Mouse (Mus musculus) adrenal gland, postnatal 14 days (tissue): ENCODE data around the gene Panx1. TPM values are rescaled to one million over a fixed set of nuclear protein-coding genes. Genes with fewer than 3 reads are reported as not detected.

Experiments used
- DNase-seq: peaks from one replicate; pipeline ENCODE4 v3.0.0; 2021; ENCODE audit warnings: mixed read lengths
- long read RNA-seq, 2 experiments: library from polyadenylated mRNA; stranded (forward); transcript quantifications; one replicate each; pipeline ENCODE4 v2.0.0; 2021
- total RNA-seq: library from RNA; stranded (reverse); gene quantifications from 2 replicates; pipeline ENCODE4 v1.2.3, GENCODE M21; 2021

Panx1 gene
- total RNA-seq, result 9.4 and 12.7 TPM in 2 replicates
- long read RNA-seq, experiment 1, full-length matches to known transcripts, result 22 of 24 reads
- long read RNA-seq, experiment 1, partial matches to known transcripts, result 2 of 24 reads
- long read RNA-seq, experiment 1, other reads (novel, unspliced or antisense), result 0 of 24 reads
- long read RNA-seq, experiment 2, full-length matches to known transcripts, result 4 of 6 reads
- long read RNA-seq, experiment 2, partial matches to known transcripts, result 1 of 6 reads
- long read RNA-seq, experiment 2, other reads (novel, unspliced or antisense), result 1 of 6 reads

DNA sequence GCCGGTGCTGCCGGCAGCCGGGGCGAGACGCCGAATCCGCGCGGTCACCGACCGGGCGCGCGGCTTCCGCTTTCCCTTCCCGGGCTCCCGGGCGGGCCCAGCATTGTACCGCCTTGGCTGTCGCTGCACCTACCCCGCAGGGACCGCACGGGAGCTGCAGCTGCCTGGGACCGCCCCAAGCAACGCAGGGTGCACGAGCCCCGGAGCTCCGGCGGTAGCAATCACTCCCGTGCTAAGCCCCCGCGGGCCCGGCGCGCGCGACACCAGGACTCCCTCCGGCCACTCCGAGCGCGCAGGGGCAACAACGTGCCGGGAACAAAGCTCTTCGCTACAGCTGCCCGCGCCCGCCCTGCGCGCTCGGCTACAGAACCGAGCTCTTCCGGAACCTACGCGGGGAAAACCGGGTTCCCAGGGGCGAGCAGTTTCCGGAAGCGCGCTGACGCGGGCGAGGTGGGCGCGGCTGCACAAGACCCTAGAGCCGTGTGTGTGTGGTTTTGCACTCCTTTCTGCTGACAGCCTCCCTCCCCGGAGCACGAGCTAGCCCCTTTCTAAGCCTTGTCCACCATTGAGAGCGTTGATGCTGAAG, at the start of gene Panx1:
Gene Panx1, minus strand, starts transcription at position 395 of the 586 bp plus-strand sequence.
- DNase-seq, result peak; percentile 80

DNA sequence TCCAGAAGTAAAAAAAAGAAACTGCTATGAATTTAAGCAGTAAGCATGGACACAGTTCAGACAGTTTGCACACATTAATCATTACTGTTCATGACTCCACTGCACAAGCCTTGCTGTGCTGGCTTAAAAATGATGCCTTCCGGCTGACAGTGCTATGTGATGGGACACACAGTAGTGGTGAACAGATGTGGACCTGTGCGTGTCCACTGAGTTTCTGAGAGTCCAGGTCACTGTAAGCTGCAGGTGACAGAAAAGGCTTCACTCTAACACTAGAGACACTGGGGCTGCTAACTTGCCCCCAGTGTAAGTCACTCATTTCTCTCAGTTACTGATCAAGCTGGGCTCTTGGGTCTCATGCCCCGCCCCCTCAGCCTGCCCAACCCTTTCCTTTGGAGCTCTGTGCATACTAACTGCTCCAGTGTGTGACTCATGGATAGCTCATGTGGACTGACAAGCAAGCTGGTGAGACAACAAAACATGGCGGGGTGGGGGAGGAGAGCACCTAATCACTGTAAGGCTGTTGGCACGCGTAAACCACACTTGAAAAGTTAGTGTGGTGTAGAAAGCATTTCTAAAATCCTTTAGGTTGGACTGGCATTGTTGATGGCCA, 23.5 kb upstream of the Panx1 start:
- peak; percentile 57 for DNase-seq

DNA sequence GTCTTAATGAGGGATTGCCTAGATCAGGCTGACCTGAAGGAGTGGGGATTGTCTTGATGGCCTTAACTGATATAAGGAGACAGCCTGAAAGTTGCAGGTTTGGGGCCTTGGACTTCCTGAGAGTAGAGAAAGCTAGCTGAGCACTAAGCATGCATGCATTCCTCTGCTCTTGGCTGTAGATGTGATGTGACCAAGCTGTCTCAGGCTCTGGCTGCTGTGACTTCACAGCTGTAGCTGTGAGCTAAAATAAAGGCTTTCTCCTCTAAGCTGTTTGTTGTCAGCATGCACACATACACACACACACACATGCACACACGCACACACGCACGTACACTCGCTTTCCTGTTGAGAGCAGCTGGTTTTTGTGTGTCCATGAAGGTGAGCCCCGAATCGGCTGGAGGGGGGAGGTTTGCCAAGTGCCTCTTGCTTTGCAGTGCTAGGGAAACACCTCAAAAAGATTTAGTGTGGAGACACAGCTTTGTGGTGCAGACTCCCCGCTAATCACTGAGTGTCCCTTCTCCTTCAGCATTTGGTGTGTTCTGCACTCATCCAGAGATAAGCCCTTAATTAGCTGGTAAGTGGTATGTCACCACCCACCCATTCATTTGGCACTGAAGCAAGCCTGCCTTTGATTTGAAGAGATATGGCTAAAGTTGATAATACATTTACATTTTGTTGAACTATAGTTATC, 22.9 kb upstream of the Panx1 start:
- no peak for DNase-seq

DNA sequence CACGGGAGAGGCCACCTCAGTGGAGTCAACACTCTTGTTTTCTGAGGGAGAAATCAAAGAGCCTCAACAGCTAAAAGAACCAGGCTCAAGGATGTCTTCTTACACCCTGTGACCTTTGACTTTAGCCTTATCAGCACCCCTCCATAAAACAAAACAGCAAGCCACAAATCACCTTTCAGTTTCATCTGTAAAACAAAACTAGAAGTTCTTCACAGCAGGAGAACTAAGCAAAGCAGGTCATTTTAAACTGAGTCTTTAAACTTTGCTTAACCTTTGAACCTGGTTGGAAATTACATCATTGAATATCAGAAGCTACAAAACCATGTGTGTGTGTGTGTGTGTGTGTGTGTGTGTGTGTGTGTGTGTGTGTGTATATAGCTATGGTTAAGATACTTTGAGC, 18.9 kb upstream of the Panx1 start:
- DNase-seq, result no peak

DNA sequence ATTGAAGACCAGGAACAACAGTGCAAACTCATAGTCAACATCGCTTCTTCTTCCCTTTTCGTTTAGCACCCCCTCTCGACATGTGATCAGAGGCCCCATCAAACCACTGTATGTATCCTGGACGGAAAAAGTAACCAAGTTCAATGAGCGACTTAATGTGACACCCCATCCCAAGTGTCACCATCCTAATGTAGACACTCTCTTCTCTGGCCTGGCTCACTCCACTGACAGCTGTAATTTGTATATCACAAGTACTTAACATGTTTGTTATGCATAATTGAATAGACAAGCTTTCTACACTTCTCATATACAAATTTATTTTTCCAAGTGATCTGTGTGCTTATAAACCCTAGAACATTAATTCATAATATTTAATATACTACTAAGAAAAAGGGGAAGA, 15.6 kb upstream of the Panx1 start:
- no peak for DNase-seq

DNA sequence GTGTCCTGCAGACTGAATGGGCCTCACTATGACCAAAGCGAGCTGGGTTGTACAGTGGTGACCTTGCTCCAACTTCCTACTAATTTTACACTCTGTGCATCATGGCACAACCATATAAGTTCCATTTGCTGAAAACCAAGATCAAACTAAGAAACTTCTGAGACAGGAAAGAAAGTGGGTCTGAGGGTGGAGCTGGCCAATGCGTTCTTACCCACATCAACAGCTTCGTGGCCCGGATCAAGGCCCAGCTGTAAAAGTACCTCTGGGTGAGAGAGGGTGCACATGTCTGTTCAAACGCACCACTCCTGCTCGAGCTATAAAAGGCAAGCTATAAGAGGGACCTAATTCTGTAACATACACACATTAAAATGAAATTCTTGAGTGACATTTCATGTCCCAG, 14.7 kb upstream of the Panx1 start:
- DNase-seq, result no peak

DNA sequence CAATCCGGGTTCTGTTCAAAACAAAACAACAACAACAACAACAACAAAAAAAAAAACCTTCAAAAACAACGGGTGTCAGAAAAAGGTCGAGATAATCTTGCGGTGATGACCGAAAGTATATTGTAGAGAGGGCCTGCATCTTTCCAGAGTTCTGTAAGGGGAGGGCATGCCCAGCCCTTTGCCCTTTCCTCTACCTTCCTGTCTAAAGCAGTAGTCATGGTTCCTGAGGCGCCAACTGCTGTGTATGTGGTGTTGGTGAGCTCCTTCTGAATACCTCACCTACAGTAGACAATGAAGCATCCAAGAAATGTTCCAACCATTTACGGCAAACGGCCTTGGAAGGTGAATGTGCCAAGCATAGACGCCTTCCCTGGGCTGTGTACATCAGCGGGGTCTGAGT, 462 bp upstream of the Panx1 start:
- no peak for DNase-seq

DNA sequence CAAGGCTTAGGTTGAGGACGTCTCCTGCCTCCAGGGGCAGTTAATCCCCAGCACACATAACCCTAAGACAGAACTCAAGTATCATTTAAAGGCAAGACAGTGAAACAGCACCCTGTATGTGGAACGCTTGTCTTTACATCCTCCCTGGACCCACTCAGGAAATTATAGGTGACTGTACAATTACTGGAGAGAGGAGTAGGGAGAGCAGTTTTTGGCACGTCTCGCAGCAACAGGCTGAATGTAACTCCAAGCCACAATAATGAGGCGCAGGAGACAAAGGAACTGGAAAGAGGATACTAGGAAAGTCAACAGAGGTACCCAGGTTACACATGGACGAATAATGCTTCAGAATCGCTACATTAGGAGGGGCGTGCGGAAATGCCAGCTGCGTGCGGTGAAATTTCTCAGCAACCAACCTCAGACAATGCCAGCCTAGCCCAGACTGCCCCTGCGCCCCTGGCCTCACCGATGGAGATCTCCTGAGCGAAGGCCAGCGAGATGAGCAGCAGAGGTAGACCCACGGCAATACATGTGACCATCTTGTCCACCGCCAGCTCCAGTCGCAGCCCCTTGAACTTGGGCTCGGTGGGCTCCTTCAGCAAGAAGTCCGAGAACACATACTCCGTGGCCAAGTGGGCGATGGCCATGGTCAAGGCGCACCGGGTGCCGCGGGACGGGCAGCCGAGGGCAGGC, 741 bp downstream of the Panx1 start:
- no peak for DNase-seq

DNA sequence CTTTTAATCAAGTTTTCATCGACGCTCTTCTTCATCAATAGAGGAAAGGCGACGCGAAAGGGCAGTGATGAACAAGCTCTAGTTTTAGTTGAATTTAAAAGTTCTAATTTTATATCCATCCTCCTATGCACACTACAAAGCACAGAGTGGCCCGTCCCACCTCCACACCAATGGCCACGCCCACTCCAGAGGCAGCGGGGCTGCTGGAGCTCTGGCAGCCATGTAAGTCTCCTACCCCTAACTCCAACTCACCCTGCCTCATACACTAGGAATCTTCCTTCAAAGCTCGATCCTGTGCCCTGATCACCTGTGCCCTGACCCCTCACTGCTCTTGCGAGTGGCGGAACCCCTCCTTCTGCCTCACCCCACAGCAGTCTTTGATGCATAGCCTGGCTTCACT, 3.7 kb downstream of the Panx1 start:
- no peak for DNase-seq

DNA sequence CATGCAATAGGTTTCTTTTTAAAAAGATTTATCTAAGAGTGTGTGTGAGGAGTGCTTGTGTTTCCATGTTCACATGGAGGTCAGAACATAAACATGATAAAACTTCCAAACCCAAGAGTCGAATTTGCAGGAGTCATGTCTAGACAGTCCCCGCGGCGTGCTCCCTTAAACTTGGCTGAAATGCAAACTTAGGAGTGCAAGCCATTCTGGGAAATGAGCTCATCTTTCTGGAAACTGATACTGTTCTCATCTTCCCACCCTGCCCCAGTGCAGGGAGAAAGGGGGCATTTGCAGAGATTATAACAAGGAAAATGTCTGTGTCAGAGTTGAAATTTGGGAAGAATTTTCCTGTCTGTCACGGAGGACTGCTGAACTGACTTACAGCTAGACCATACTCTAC, 5.4 kb downstream of the Panx1 start:
- DNase-seq, result no peak

DNA sequence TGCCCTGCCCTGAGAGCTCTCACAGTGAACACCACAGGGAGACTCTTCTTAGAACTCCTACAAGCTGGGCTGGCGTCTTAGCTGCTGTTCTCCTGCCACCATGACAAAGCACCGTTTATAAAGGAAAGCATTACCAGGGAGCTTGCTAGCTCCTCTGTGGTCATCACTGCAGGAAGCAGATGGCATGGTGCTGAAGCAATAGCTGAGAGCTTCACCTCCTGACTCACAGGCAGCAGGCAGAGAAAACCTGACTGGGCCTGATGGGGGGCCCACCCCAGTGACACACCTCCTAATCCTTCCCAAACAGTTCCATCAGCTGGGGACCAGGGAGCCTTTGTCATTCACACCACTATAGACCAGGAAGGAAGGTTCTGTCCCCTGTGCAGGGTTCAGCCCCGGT, 7.6 kb downstream of the Panx1 start:
- DNase-seq, result no peak

DNA sequence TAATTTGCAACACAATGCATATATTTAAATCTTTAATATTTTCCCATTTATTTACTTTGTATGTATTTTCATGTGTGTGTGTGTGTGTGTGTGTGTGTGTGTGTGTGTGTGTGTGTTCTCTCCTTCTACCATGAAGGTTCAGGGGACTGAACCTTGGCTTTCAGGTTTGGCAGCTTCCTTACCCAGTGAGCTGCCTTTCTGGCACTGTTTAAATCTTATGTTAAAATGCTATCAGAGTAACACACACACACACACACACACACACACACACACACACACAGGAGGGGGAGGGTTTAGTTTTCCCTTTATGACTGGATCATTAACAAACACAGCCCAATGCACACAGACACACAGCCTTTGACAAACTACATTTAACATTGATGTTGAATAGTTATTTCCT, 8.0 kb downstream of the Panx1 start:
- DNase-seq, result no peak

DNA sequence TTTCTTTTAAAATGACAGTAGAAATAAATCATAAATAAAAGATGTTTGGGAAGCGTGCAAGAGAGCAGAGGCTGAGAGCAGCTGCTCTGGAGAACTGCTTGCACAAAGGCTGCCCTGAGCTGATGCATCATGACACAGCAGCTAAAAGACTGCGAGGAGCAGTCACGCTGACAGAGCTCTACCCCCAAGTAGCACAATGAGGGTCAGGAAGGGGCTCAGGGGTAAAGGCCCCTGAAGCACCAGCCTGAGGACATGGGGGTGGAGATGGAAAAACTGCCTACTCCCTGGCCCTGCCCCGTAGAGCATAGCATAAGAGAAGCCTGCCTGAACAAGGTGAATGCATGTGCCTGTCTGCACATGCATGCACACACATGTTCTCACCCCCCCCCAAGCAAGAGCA, 8.5 kb downstream of the Panx1 start:
- no peak for DNase-seq

DNA sequence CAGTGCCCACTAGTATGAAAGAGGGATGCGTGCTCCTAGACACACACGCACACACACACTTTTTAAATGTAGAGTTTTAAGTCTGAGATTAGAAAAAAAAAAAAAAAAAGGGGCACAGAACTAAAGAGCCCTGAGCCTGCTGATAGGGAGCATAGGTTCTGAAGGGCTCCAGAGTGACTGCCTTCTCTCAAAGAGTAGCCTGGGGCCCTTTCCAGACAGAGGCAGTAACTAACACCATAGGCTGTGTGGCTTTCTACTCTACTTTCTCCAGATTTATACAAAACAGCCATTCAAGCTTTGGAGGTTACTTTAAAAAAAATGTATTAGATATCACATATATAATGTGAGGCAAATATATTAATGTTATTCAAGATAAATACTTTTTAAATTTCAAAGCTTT, 8.9 kb downstream of the Panx1 start:
- no peak for DNase-seq

DNA sequence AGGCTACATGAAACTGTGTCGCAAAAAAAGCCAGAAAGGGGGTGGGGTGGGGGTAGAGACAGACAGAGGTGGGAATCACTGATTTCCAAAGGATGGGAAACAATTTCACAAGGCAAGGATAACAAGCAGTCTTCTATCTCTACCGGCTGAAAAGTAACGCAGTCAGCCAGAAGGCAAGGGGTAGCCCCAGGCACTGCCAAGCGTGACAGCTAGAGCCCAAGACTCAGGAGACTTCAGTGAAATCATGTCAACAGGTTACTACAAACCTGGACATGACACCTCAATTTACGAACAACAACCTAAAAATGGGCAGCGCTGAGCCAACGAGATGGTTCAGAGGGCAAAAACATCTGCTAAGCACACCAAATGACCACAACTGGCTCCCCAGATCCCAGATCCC, 9.3 kb downstream of the Panx1 start:
- no peak for DNase-seq

DNA sequence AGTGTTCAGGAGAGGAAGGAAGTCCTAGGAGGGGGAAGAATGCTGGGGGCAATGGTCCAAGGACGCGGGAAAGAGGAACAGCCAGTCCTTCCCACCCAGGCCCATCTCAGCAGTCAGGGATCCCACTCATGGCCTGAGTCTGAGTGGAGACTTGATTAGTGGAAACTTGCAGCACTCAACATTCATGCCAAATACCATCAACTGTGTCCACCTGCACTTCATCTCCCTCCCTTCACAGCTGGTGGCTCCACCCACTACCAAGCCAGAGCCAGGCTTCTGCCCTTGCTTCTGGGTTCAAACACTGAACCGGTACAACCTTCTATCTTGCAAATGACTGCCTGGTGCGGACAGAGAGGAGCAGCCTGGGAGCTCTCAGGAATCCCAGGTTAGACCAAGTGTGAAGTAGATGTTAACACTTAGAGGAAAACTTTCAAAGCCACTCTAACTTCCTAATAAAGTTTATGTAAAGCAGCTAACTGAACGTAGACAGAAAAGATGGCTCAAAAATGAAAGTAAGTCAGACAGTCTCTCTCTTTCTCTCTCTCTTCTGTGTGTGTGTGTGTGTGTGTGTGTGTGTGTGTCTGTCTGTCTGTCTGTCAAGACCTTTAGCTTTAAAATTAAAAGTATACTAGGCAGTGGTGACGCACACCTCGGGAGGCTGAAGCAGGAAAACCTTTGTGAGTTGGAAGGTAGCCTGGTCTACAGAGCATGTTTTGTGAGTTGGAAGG, 10.6 kb downstream of the Panx1 start:
- DNase-seq, result peak; percentile 49

DNA sequence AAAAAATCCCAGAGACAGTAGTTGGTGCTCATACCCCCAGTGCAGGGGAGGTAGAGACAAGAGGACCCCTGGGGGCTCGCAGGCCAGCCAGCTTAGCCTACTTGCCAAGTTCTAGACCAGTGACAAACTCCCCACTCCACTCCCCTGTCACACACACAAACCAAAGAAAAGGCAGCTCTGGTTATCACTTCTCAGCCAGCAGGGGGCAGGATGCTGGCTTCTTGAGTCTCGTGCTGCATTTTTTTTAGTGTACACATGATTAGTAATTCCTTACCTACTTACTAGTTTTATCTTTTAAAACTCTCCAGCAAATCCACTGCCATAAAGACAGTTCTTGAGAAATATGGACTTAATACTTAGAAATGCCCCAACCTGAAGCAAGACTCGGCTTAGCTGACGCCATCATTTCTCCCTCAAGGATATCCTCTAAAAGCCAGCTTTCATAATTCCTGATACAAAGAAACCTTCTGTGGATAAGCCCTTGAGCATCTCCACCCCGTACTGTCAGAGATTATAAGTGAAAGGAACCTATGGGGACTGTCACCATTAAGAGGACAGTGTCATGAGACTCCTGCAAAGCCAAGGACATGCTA, 11.6 kb downstream of the Panx1 start:
- DNase-seq, result peak; percentile 59

DNA sequence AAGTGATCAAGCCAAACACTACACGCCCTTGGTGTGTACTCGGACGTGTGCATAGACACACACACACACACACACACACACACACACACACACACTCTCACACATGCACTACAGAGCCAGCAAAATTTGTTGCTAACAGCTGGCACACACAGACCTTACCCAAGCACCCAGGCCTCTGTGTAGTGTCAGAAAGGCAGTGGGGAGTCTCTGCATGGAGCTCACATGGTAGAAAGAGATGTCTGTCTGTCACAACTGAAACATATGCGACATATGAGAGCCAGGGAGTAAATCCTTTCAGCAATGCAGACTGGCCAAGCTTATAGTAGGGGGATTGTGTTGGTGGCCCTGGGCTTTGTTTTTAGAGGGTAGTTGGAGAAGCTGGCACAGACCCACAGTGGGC, 12.5 kb downstream of the Panx1 start:
- DNase-seq, result no peak

DNA sequence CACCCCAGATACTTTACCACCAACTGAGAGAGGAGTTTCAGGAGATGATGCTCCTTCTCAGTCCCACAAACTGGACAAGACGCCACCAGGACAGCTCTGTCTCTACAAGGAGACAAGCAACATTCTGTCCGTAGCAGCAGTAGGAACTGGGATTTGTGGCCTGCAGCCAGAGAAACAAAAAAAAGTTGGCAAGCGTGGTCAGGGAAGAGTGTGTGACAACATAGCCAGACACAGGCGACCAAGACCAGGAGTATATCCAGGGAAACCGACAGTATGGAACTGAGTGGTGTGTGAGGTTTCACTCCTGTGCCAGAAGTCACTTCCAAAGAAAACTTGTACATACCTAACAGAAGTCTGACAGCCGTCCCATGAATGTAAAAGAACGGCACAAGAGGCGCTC, 14.5 kb downstream of the Panx1 start:
- peak; percentile 76 for DNase-seq

DNA sequence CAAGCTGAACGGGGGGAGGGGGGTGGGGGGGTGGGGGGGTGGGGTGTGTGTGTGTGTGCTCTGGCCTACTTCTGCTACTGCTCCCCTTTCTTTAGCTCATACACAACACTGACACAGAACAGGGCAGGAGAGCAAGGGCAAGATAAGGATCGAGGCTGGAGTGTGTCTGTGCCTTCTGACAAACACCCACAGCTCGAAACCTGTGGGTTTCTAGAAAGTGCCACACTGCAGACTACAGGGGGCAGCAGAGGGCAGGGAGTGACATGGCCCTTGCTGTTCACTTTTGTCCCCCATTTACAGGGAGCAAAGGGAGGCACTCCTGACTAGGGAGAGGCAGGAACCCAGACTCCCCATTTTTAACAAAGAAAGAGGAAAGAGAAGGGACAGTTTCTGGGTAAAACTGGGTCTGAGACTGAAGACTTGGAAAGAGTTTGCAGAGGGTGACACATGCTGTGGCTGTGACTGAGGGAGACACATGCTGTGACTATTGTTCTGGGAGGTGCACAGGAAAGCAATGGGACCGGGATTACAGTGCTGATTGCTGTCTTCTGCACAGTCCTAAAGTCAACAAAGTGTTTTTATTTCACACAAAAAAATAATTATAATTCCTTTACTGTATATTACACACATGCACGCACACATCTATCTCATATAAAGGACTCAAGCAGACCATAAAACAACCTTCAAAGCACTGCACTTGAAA, 16.1 kb downstream of the Panx1 start:
- DNase-seq, result peak; percentile 84

DNA sequence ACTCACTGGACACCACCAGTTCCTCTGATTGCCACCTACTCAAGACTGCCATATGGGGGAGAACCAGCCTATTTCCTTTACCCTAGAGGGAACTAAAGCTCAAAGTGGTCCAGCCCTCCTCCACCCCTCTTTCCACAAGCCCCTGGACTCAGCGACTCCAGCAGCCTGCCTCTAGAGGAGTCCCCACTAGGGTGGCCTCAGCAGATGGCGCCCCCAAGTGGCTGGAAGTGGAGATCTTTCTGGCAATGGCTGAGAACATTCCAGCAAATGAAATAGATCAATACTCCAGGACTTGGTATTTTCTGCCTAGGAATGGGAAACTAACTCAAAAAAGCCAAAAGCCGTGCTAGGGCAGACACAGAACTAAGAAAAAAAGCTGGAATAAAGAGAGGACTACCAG, 17.6 kb downstream of the Panx1 start:
- peak; percentile 53 for DNase-seq
